Mouse (Mus musculus) left cerebral cortex, adult 6 months (tissue): ENCODE measurements around the gene Sncg. TPM values are rescaled to one million over a fixed set of nuclear protein-coding genes. Genes with fewer than 3 reads are reported as not detected.

Experiments
- long read RNA-seq, 2 experiments: library from polyadenylated mRNA; unstranded; transcript quantifications; one replicate each; pipeline ENCODE4 v2.0.0; 2019 to 2020
- polyA plus RNA-seq: library from polyadenylated mRNA; unstranded; fragments of <200 nt; fragmentation: Nextera tagmentation; gene quantifications from 2 replicates; pipeline ENCODE4 v1.2.3, GENCODE M21; 2021

Sncg gene
- 3.8 and 5.9 TPM in 2 replicates for polyA plus RNA-seq
- long read RNA-seq, experiment 1, partial matches to known transcripts: 0 of 3 reads
- long read RNA-seq, experiment 1, other reads (novel, unspliced or antisense): 0 of 3 reads
- long read RNA-seq, experiment 2, partial matches to known transcripts: 0 of 4 reads
- long read RNA-seq, experiment 2, other reads (novel, unspliced or antisense): 0 of 4 reads

DNA sequence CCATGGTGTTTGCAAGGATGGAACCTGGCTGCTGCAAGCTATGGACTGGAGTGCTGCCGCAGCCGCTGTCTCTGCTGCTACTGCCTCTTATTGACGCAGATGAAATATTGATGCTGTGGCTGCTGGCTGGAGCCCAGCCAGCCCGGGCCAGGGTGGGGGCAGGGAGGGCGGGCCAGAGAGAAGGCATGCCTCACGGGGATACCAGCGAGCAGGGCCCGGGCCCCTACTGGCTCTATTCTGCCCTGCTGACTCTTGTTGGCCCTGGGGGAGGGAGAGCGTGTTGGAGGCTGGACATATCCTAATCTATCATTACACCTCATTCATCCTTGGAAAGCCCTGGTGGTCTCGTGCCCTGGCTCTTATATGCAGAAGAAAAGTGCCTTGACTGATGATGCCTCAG is at the start of gene Sncg:
Gene Sncg (minus strand): TSS at position 213 of the 400 bp plus-strand sequence.

GRCm38 (mm10) chr14:34375415-34375904 is 871 bp upstream of the Sncg start, which contains the start of gene Mmrn2:
TSS of gene Mmrn2 (plus strand) at chr14:34375465.

GRCm38 (mm10) chr14:34355301-34355700 is 19.3 kb downstream of the Sncg start, which contains the start of gene Fam25c:
TSS of gene Fam25c (minus strand) at chr14:34355433.

Other genes with a start within 250 kb of the Sncg start
- not detected in 2 replicates for gene Npy4r, start 222.3 kb downstream of the Sncg start, polyA plus RNA-seq
- 0.16 and 0.66 TPM in 2 replicates for gene Gprin2, start 173.1 kb downstream of the Sncg start, polyA plus RNA-seq
- gene Syt15, start 155.2 kb downstream of the Sncg start, polyA plus RNA-seq: 0.21 and 0.29 TPM in 2 replicates
- 5.1 and 8.6 TPM in 2 replicates for gene Shld2, start 64.3 kb downstream of the Sncg start, polyA plus RNA-seq
- gene Glud1, start 64.1 kb downstream of the Sncg start, polyA plus RNA-seq: 55.7 and 67.9 TPM in 2 replicates
- gene Fam25c, start 19.4 kb downstream of the Sncg start, polyA plus RNA-seq: 0.50 TPM in 1 of 2 replicates, not detected in the other
- 1.1 and 1.2 TPM in 2 replicates for gene Mmrn2, start 676 bp upstream of the Sncg start, polyA plus RNA-seq
- 5.0 and 8.2 TPM in 2 replicates for gene Bmpr1a, start 128.6 kb upstream of the Sncg start, polyA plus RNA-seq
- gene 9230112D13Rik, start 148.0 kb upstream of the Sncg start, polyA plus RNA-seq: not detected in 2 replicates
- gene Ldb3, start 213.9 kb upstream of the Sncg start, polyA plus RNA-seq: 1.5 and 2.3 TPM in 2 replicates
- 0.21 and 0.28 TPM in 2 replicates for gene Opn4, start 225.4 kb upstream of the Sncg start, polyA plus RNA-seq